Mouse (Mus musculus) adipocyte (in vitro differentiated cells): ENCODE data around the gene Ccdc122.
A peak's percentile ranks its signal among the peaks of the same experiment; 100 is the strongest.
"Not testable (repeated sequence)": the region's sequence is repeated elsewhere in the genome, so short reads cannot be mapped to it uniquely, and the experiment has no call there.

Experiments
- DNase-seq: peaks from one replicate; pipeline ENCODE4 v3.0.0-alpha.2; 2016; ENCODE audit warnings: low spot score

The Ccdc122 gene

GRCm38 (mm10) chr14:77036226-77037046 is at the start of gene Ccdc122, which contains the start of gene Lacc1:
Ccdc122 (plus strand) TSS chr14:77036772.
Lacc1 (minus strand) TSS chr14:77036904.
- DNase-seq = peak; percentile 69

- not testable (repeated sequence) for DNase-seq
Measured at GRCm38 (mm10) chr14:76990351-76990750, 46.2 kb upstream of the Ccdc122 start.

GRCm38 (mm10) chr14:77004740-77005139 is 31.8 kb upstream of the Ccdc122 start:
- DNase-seq = no peak

GRCm38 (mm10) chr14:77005566-77005965 is 31.0 kb upstream of the Ccdc122 start:
- DNase-seq = no peak

- DNase-seq = peak; percentile 83
Measured at GRCm38 (mm10) chr14:77008238-77008637, 28.3 kb upstream of the Ccdc122 start.

GRCm38 (mm10) chr14:77011804-77012203 is 24.8 kb upstream of the Ccdc122 start:
- DNase-seq = peak; percentile 75

GRCm38 (mm10) chr14:77016783-77017182 is 19.8 kb upstream of the Ccdc122 start:
- DNase-seq = not testable (repeated sequence)

GRCm38 (mm10) chr14:77017211-77017610 is 19.4 kb upstream of the Ccdc122 start:
- no peak for DNase-seq

- DNase-seq = no peak
Measured at GRCm38 (mm10) chr14:77024499-77024898, 12.1 kb upstream of the Ccdc122 start.

GRCm38 (mm10) chr14:77029319-77030054 is 7.1 kb upstream of the Ccdc122 start:
- no peak for DNase-seq

- no peak for DNase-seq
Measured at GRCm38 (mm10) chr14:77030808-77031207, 5.8 kb upstream of the Ccdc122 start.

GRCm38 (mm10) chr14:77032433-77032832 is 4.1 kb upstream of the Ccdc122 start:
- no peak for DNase-seq

GRCm38 (mm10) chr14:77033391-77033790 is 3.2 kb upstream of the Ccdc122 start:
- no peak for DNase-seq

GRCm38 (mm10) chr14:77034175-77034915 is 2.2 kb upstream of the Ccdc122 start:
- DNase-seq = peak; percentile 38

- DNase-seq = no peak
Measured at GRCm38 (mm10) chr14:77034970-77035369, 1.6 kb upstream of the Ccdc122 start.

GRCm38 (mm10) chr14:77037330-77037729 is 758 bp downstream of the Ccdc122 start:
- DNase-seq = peak; percentile 20

- DNase-seq = peak; percentile 5
Measured at GRCm38 (mm10) chr14:77037832-77038425, 1.4 kb downstream of the Ccdc122 start.

GRCm38 (mm10) chr14:77053288-77053687 is 16.7 kb downstream of the Ccdc122 start:
- no peak for DNase-seq

- peak; percentile 90 for DNase-seq
Measured at GRCm38 (mm10) chr14:77069361-77069760, 32.8 kb downstream of the Ccdc122 start.

GRCm38 (mm10) chr14:77081248-77081647 is 44.7 kb downstream of the Ccdc122 start:
- no peak for DNase-seq

GRCm38 (mm10) chr14:77100285-77100684 is 63.7 kb downstream of the Ccdc122 start:
- no peak for DNase-seq

GRCm38 (mm10) chr14:77110622-77111021 is 74.0 kb downstream of the Ccdc122 start:
- DNase-seq = not testable (repeated sequence)
